Comparison of ENCODE assay signal across 8 mouse cellular contexts in genomic region chr8:123062721-123063120, GRCm38 (mm10). TPM values are rescaled to one million over a fixed set of nuclear protein-coding genes. Genes with fewer than 3 reads are reported as not detected.
DNase-seq lines count a peak whose midpoint lies in the region; ATAC-seq lines count a peak whose summit lies in the region.

Gene Spg7, plus strand, starts transcription at chr8:123062942.

- no peak within 1 kb of the TSS for H3K27ac ChIP-seq in lung, embryonic 16.5 days (ENCODE audit: low read length)
- no peak within 1 kb of the TSS for H3K27ac ChIP-seq in embryonic facial prominence, embryonic 13.5 days
- no peak within 1 kb of the TSS for H3K27ac ChIP-seq in heart, embryonic 16.5 days (ENCODE audit: low read length)
- no peak within 1 kb of the TSS for H3K27ac ChIP-seq in neural tube, embryonic 14.5 days (ENCODE audit: low read depth, low read length)

- no peaks in the 10 kb centered on the region for H3K9me3 ChIP-seq in lung, embryonic 16.5 days (ENCODE audit: control insufficient read depth, low read length)
- no peaks in the 10 kb centered on the region for H3K9me3 ChIP-seq in embryonic facial prominence, embryonic 13.5 days
- no peaks in the 10 kb centered on the region for H3K9me3 ChIP-seq in heart, embryonic 16.5 days (replicated peaks; ENCODE audit: control insufficient read depth, low read length)
- no peaks in the 10 kb centered on the region for H3K9me3 ChIP-seq in neural tube, embryonic 14.5 days (ENCODE audit: control insufficient read depth, low read length)

- H3K36me3 ChIP-seq in lung, embryonic 16.5 days (ENCODE audit: control insufficient read depth, insufficient read depth, low read length): no peaks in the 10 kb centered on the region
- H3K36me3 ChIP-seq in embryonic facial prominence, embryonic 13.5 days: peaks cover 7% of the 10 kb centered on the region
- no peaks in the 10 kb centered on the region; the same call in 1 of the 2 replicates for H3K36me3 ChIP-seq in heart, embryonic 16.5 days (ENCODE audit: control insufficient read depth, insufficient read depth)
- no peaks in the 10 kb centered on the region for H3K36me3 ChIP-seq in neural tube, embryonic 14.5 days (ENCODE audit: control insufficient read depth, insufficient read depth, low read length)

- H3K27me3 ChIP-seq in lung, embryonic 16.5 days (ENCODE audit: control insufficient read depth, insufficient read depth, low read depth, low read length): no peaks in the 10 kb centered on the region
- H3K27me3 ChIP-seq in embryonic facial prominence, embryonic 13.5 days: no peaks in the 10 kb centered on the region
- H3K27me3 ChIP-seq in heart, embryonic 16.5 days (ENCODE audit: control insufficient read depth, insufficient read depth, low read length): no peaks in the 10 kb centered on the region
- no peaks in the 10 kb centered on the region for H3K27me3 ChIP-seq in neural tube, embryonic 14.5 days (ENCODE audit: control insufficient read depth, insufficient read depth, low read length)

- no peak within 1 kb of the TSS for H3K4me3 ChIP-seq in lung, embryonic 16.5 days (ENCODE audit: low read length)
- H3K4me3 ChIP-seq in embryonic facial prominence, embryonic 13.5 days: no peak within 1 kb of the TSS
- H3K4me3 ChIP-seq in heart, embryonic 16.5 days (ENCODE audit: low read length): no peak within 1 kb of the TSS
- no peak within 1 kb of the TSS for H3K4me3 ChIP-seq in neural tube, embryonic 14.5 days (ENCODE audit: low read depth, low read length)

- no peak for DNase-seq in lung, postnatal 10 days
- no peak for DNase-seq in left cerebral cortex, postnatal 4 days
- DNase-seq in urinary bladder, postnatal 10 days (ENCODE audit: low spot score): no peak
- no peak for DNase-seq in Muller cell, postnatal 12 days (ENCODE audit: inconsistent ontology term)

- no peak within 1 kb of the TSS for H3K4me2 ChIP-seq in lung, embryonic 16.5 days (ENCODE audit: low read depth, low read length)
- no peak within 1 kb of the TSS for H3K4me2 ChIP-seq in embryonic facial prominence, embryonic 13.5 days
- no peak within 1 kb of the TSS for H3K4me2 ChIP-seq in heart, embryonic 16.5 days (ENCODE audit: low read depth, low read length)
- H3K4me2 ChIP-seq in neural tube, embryonic 14.5 days (ENCODE audit: low read depth, low read length): no peak within 1 kb of the TSS

- no peak within 1 kb of the TSS for H3K9ac ChIP-seq in lung, embryonic 16.5 days (ENCODE audit: low read length)
- H3K9ac ChIP-seq in embryonic facial prominence, embryonic 13.5 days: no peak within 1 kb of the TSS
- H3K9ac ChIP-seq in heart, embryonic 16.5 days (ENCODE audit: low read length): no peak within 1 kb of the TSS; the same call in 1 of the 2 replicates
- no peak within 1 kb of the TSS for H3K9ac ChIP-seq in neural tube, embryonic 14.5 days (replicated peaks; ENCODE audit: low read depth, low read length)

- peaks cover 8% of the 10 kb centered on the region for H3K4me1 ChIP-seq in lung, embryonic 16.5 days (replicated peaks; ENCODE audit: control insufficient read depth, insufficient read depth, low read length)
- peaks cover 22% of the 10 kb centered on the region for H3K4me1 ChIP-seq in embryonic facial prominence, embryonic 13.5 days
- H3K4me1 ChIP-seq in heart, embryonic 16.5 days (ENCODE audit: control insufficient read depth, insufficient read depth, low read length): peaks cover 17% of the 10 kb centered on the region
- peaks cover 22% of the 10 kb centered on the region for H3K4me1 ChIP-seq in neural tube, embryonic 14.5 days (ENCODE audit: control insufficient read depth, insufficient read depth, low read length)

- intact Hi-C loops in left cerebral cortex, postnatal 4 days (cut with DNase I): loop anchor here (5.0 kb wide), 1 partner anchor 155 kb away; no protein-coding TSS in a partner anchor

- ATAC-seq in lung, embryonic 16.5 days (ENCODE audit: low read depth): no peak
- no peak for ATAC-seq in embryonic facial prominence, embryonic 13.5 days (ENCODE audit: insufficient number of reproducible peaks, insufficient read depth, low FRiP score, low TSS enrichment, low read depth)
- no peak for ATAC-seq in heart, embryonic 16.5 days (replicated peaks; ENCODE audit: extremely low read depth, insufficient read depth, low FRiP score)
- no peak for ATAC-seq in neural tube, embryonic 14.5 days (ENCODE audit: low read depth)

- 69% methylated on average over 7 of the region's 7 CpGs for WGBS in lung, embryonic 16.5 days
- 76% methylated on average over 7 of the region's 7 CpGs for WGBS in embryonic facial prominence, embryonic 13.5 days
- WGBS in heart, embryonic 16.5 days: 76% methylated on average over 7 of the region's 7 CpGs
- WGBS in neural tube, embryonic 14.5 days: 79% methylated on average over 7 of the region's 7 CpGs

RNA-seq across cellular contexts. Expression of gene Spg7, which starts in this region (rescaled TPM):
- 43.7 and 46.4 TPM in 2 replicates for polyA plus RNA-seq in lung, embryonic 16.5 days (2015; fragmentation: Nextera tagmentation; extraction: Ambion mirVana)
- 47.9 and 49.8 TPM in 2 replicates for polyA plus RNA-seq in embryonic facial prominence, embryonic 13.5 days (2015; fragmentation: Nextera tagmentation; extraction: Ambion mirVana)
- 60.7 and 71.0 TPM in 2 replicates for polyA plus RNA-seq in heart, embryonic 16.5 days (2015; fragmentation: Nextera tagmentation; extraction: Ambion mirVana)
- total RNA-seq in left cerebral cortex, postnatal 4 days (2021): 10 to 100 TPM; 73.8 to 79.7 TPM
- polyA plus RNA-seq in neural tube, embryonic 14.5 days (2014; fragmentation: Nextera tagmentation; extraction: Ambion mirVana): 43.4 and 49.1 TPM in 2 replicates
